Mouse (Mus musculus): ENCODE data around the gene Mettl16.

DNA sequence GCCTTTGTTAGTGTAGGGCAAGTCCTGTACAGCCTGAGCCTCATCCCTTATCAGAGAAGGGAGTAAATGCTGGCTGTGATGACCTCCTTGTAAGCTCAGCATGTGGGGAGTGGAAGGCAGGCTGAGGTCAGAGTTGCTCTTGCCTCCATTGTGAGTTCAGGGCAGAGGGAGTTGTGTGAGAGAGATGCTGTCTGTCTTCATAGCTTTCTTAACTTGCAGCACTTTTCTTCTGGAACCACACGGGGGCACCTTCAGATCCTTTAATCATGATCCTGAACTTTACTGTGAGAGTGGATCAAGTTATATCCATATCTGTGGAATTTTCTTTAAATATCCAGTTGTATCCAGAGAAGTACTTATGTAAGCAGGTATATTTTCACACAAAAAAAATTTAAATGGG is 50.8 kb downstream of the Mettl16 start:
- no peak for TF ChIP-seq POLR2A (IDR thresholded peaks at IDR 0.05; ENCODE audit: borderline replicate concordance, low read depth, low read length)
- no peak for TF ChIP-seq CTCF (IDR thresholded peaks at IDR 0.05; ENCODE audit: low read depth, low read length)
